Mouse (Mus musculus) cerebellum, adult 2 months (tissue): ENCODE results near the gene Bmper.

ENCODE experiments used
- CTCF ChIP-seq: fragments of 200-500 bp; IDR thresholded peaks from 2 replicates; pipeline ENCODE4 v1.5.1; 2011; ENCODE audit warnings: low read depth, mild to moderate bottlenecking, control low read depth, low read length, moderate library complexity, borderline replicate concordance; ENCODE audit not compliant: insufficient read depth
- POLR2A ChIP-seq: fragments of 200-500 bp; IDR thresholded peaks from 2 replicates; pipeline ENCODE4 v1.6.1; 2011; ENCODE audit warnings: low read length, control low read depth, borderline replicate concordance; ENCODE audit not compliant: insufficient read depth

GRCm38 (mm10) chr9:23327830-23328229 is 105.0 kb downstream of the Bmper start:
- no peak for TF ChIP-seq CTCF
- no peak for TF ChIP-seq POLR2A
